Mouse (Mus musculus) embryonic fibroblast, embryonic 13.5 days (primary cell): ENCODE results near the gene Slc7a1.

Experiments
- CTCF ChIP-seq: IDR thresholded peaks from 2 replicates; pipeline ENCODE4 v1.5.1; 2011; ENCODE audit warnings: mild to moderate bottlenecking, control low read depth, low read length, moderate library complexity, borderline replicate concordance; ENCODE audit not compliant: insufficient read depth
- POLR2A ChIP-seq: IDR thresholded peaks from 2 replicates; pipeline ENCODE4 v1.6.1; 2011; ENCODE audit warnings: low read depth, mild to moderate bottlenecking, control low read depth, low read length, moderate library complexity

GRCm38 (mm10) chr5:148342061-148342741, 57.5 kb downstream of the Slc7a1 start:
- TF ChIP-seq CTCF (no peak), POLR2A (no peak)
